Mouse (Mus musculus) forebrain, embryonic 15.5 days (tissue): ENCODE data around the gene Slc7a3. TPM values are rescaled to one million over a fixed set of nuclear protein-coding genes. Genes with fewer than 3 reads are reported as not detected.

Experiments
- polyA plus RNA-seq: library from polyadenylated mRNA; unstranded; fragments of >200 nt; fragmentation: Nextera tagmentation; extraction: Ambion mirVana; gene quantifications from 2 replicates; pipeline ENCODE4 v1.2.1, GENCODE M21; 2015

Gene Slc7a3
- polyA plus RNA-seq, 1 experiment from 2014 or later = 1.5 TPM

Other genes with a start within 250 kb of the Slc7a3 start
- gene Tex11, start 26.4 kb downstream of the Slc7a3 start, polyA plus RNA-seq = not detected in 2 replicates
- 42.9 and 48.8 TPM in 2 replicates for gene Snx12, start 136.5 kb upstream of the Slc7a3 start, polyA plus RNA-seq
- 1.1 and 1.2 TPM in 2 replicates for gene Foxo4, start 168.5 kb upstream of the Slc7a3 start, polyA plus RNA-seq
- not detected in 2 replicates for gene Gm614, start 178.0 kb upstream of the Slc7a3 start, polyA plus RNA-seq
- 4.3 and 7.1 TPM in 2 replicates for gene Il2rg, start 182.2 kb upstream of the Slc7a3 start, polyA plus RNA-seq
- gene Gm20489, start 183.0 kb upstream of the Slc7a3 start, polyA plus RNA-seq = not detected in 2 replicates
- 21.6 and 28.6 TPM in 2 replicates for gene Med12, start 188.0 kb upstream of the Slc7a3 start, polyA plus RNA-seq
- 53.6 and 55.8 TPM in 2 replicates for gene Nlgn3, start 213.1 kb upstream of the Slc7a3 start, polyA plus RNA-seq